Comparison of ENCODE assay signal across 16 mouse cellular contexts in the genomic region with DNA sequence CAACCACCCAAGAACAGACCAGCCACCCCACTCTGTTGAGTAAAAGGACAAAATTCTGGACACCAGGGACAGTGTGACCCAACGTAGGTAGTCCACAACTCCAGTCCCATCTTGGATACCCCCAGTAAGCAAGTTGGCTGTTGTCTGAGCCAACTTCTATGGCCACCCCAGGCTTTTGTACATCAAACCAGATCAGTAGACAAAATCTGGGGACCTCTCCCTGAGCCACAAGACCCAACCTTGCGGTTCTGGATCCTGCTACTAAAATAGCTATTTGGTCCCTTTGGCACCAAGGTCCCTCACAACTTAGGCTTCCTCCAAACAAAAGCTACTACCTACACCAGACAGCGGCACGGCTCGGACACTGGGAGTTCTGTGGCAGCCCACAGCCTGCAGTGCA. TPM values are rescaled to one million over a fixed set of nuclear protein-coding genes. Genes with fewer than 3 reads are reported as not detected.
A peak's percentile ranks its signal among the peaks of the same experiment; 100 is the strongest.
DNase-seq lines count a peak whose midpoint lies in the region; ATAC-seq and TF ChIP-seq lines count a peak whose summit lies in the region.
"Had no signal": no experiment of that assay in that cellular context is flagged by ENCODE, and none has a peak within 500 bp of the region (broad histone marks: within the 10 kb centered on the region; RNA-seq: fewer than 3 reads in every experiment).

No protein-coding gene starts in this region.

- ATAC-seq in embryonic facial prominence, embryonic 14.5 days (ENCODE audit: low read depth): no peak
- ATAC-seq in limb, embryonic 15.5 days (ENCODE audit: insufficient number of reproducible peaks, low FRiP score, low TSS enrichment, low read depth): no peak
- no peak for ATAC-seq in cerebellum, adult (ENCODE audit: insufficient number of reproducible peaks, low FRiP score, low TSS enrichment)
- ATAC-seq: forebrain, embryonic 16.5 days had no signal

- peaks cover 36% of the 10 kb centered on the region for H3K4me1 ChIP-seq in embryonic facial prominence, embryonic 14.5 days (ENCODE audit: control insufficient read depth, insufficient read depth, low read length)
- peaks cover 78% of the 10 kb centered on the region for H3K4me1 ChIP-seq in limb, embryonic 15.5 days
- H3K4me1 ChIP-seq: liver, embryonic 15.5 days had no signal

- H3K36me3 ChIP-seq in C2C12 (ENCODE audit: control insufficient read depth, insufficient read depth): no peaks in the 10 kb centered on the region
- H3K36me3 ChIP-seq in embryonic facial prominence, embryonic 14.5 days (ENCODE audit: control insufficient read depth, insufficient read depth, low read length): no peaks in the 10 kb centered on the region
- no peaks in the 10 kb centered on the region for H3K36me3 ChIP-seq in limb, embryonic 15.5 days
- H3K36me3 ChIP-seq: embryonic facial prominence, embryonic 12.5 days; kidney, embryonic 15.5 days; liver, embryonic 15.5 days had no signal

- peak overlapping the region; percentile 7; the same call in 1 of the 2 replicates for H3K4me2 ChIP-seq in embryonic facial prominence, embryonic 14.5 days (ENCODE audit: low read depth, low read length)
- H3K4me2 ChIP-seq in limb, embryonic 15.5 days: peak overlapping the region; percentile 30
- H3K4me2 ChIP-seq: embryonic facial prominence, embryonic 12.5 days; hindbrain, embryonic 14.5 days; liver, embryonic 15.5 days had no signal

- H3K9ac ChIP-seq in embryonic facial prominence, embryonic 14.5 days (ENCODE audit: low read depth, low read length): no peak overlapping the region; the same call in 1 of the 2 replicates
- H3K9ac ChIP-seq in limb, embryonic 15.5 days: no peak overlapping the region
- H3K9ac ChIP-seq: hindbrain, embryonic 14.5 days; kidney, embryonic 15.5 days; liver, embryonic 15.5 days had no signal

- TF ChIP-seq CTCF in C2C12 (IDR thresholded peaks at IDR 0.05; ENCODE audit: control insufficient read depth, insufficient read depth, insufficient read length): no peak

- H3K27me3 ChIP-seq in C2C12 (ENCODE audit: control insufficient read depth, insufficient read depth, insufficient read length): no peaks in the 10 kb centered on the region
- H3K27me3 ChIP-seq in embryonic facial prominence, embryonic 14.5 days (replicated peaks; ENCODE audit: control insufficient read depth, insufficient read depth, low read length): no peaks in the 10 kb centered on the region
- 0 out of 2 replicates have a peak, but pooled peaks cover 2% of the 10 kb centered on the region for H3K27me3 ChIP-seq in limb, embryonic 15.5 days

- peaks cover 52% of the 10 kb centered on the region for H3K79me2 ChIP-seq in C2C12 (ENCODE audit: control insufficient read depth, insufficient read depth)

- peak; percentile 90 for DNase-seq in heart, adult 11 months
- no peak for DNase-seq in heart, adult 8-10 months (ENCODE audit: low spot score)
- no peak for DNase-seq in embryonic facial prominence, embryonic 14.5 days (ENCODE audit: low spot score)
- DNase-seq in cerebellum, adult 9-11 months: no peak
- DNase-seq in kidney, adult 18-20 months: no peak
- DNase-seq: cerebellum, adult 9-10 months; gastrocnemius, postnatal 10 days had no signal

- peak overlapping the region; percentile 41 for H3K4me3 ChIP-seq in C2C12 (ENCODE audit: insufficient read depth, poor library complexity, severe bottlenecking)
- H3K4me3 ChIP-seq in embryonic facial prominence, embryonic 14.5 days (ENCODE audit: low read depth, low read length): no peak overlapping the region
- peak overlapping the region; percentile 13 for H3K4me3 ChIP-seq in limb, embryonic 15.5 days
- H3K4me3 ChIP-seq: embryonic facial prominence, embryonic 12.5 days; kidney, embryonic 15.5 days; liver, embryonic 15.5 days had no signal

- whole genome bisulfite sequencing in embryonic facial prominence, embryonic 14.5 days: 81% methylated on average over 5 of the region's 5 CpGs
- WGBS in limb, embryonic 15.5 days: 85% methylated on average over 5 of the region's 5 CpGs

- no peaks in the 10 kb centered on the region for H3K9me3 ChIP-seq in embryonic facial prominence, embryonic 14.5 days (ENCODE audit: control insufficient read depth, low read length)
- H3K9me3 ChIP-seq in limb, embryonic 15.5 days: no peaks in the 10 kb centered on the region
- H3K9me3 ChIP-seq: embryonic facial prominence, embryonic 12.5 days; kidney, embryonic 15.5 days; liver, embryonic 15.5 days had no signal

- H3K27ac ChIP-seq in embryonic facial prominence, embryonic 14.5 days (replicated peaks; ENCODE audit: low read depth, low read length): no peak overlapping the region
- H3K27ac ChIP-seq in limb, embryonic 15.5 days: peak overlapping the region; percentile 62
- H3K27ac ChIP-seq: embryonic facial prominence, embryonic 12.5 days; hindbrain, embryonic 14.5 days; liver, embryonic 15.5 days had no signal

- H3ac ChIP-seq in C2C12 (ENCODE audit: control insufficient read depth, insufficient read length, low read depth): peak overlapping the region; percentile 85

- H3K79me3 ChIP-seq in C2C12 (ENCODE audit: low read depth): peaks cover 12% of the 10 kb centered on the region

TF ChIP-seq in C2C12, 6 proteins besides CTCF, POLR2A, EP300 and RAD21:
- TF ChIP-seq MYOD1 (IDR thresholded peaks at IDR 0.05; ENCODE audit: control insufficient read depth, insufficient read length, low read depth) (no peak), FOSL1 (IDR thresholded peaks at IDR 0.05; ENCODE audit: insufficient read depth, low read length, poor library complexity, severe bottlenecking) (no peak), MAX (IDR thresholded peaks at IDR 0.05) (no peak), CEBPB (IDR thresholded peaks at IDR 0.05; ENCODE audit: low read depth) (no peak)
TF ChIP-seq in C2C12: peak in this region for 0.

RNA-seq across cellular contexts. Expression of gene Ahnak2, which starts 7.5 kb away (rescaled TPM):
- total RNA-seq in heart, adult 8-10 months (2022): 10 to 100 TPM; 19.3 to 24.6 (median 20.6) TPM
- 15.8 TPM for polyA plus RNA-seq in C2C12 (2012; fragmentation: generic; extraction: Trizol)
- 5.9 and 8.3 TPM in 2 replicates for polyA plus RNA-seq in embryonic facial prominence, embryonic 14.5 days (2014; fragmentation: Nextera tagmentation; extraction: Ambion mirVana)
- polyA plus RNA-seq in limb, embryonic 15.5 days (2015; fragmentation: Nextera tagmentation; extraction: Ambion mirVana): 9.4 and 9.8 TPM in 2 replicates
- total RNA-seq: megakaryocyte-erythroid progenitor cell, adult 5-6 weeks had no signal

RNA-seq across cellular contexts. Expression of gene Clba1, which starts 13.7 kb away (rescaled TPM):
- total RNA-seq in heart, adult 8-10 months (2022): 1 to 10 TPM; 1.8 to 4.3 (median 2.4) TPM
- 25.2 TPM for polyA plus RNA-seq in C2C12 (2012; fragmentation: generic; extraction: Trizol)
- polyA plus RNA-seq in embryonic facial prominence, embryonic 14.5 days (2014; fragmentation: Nextera tagmentation; extraction: Ambion mirVana): 6.6 and 7.1 TPM in 2 replicates
- 5.9 and 6.4 TPM in 2 replicates for polyA plus RNA-seq in limb, embryonic 15.5 days (2015; fragmentation: Nextera tagmentation; extraction: Ambion mirVana)

RNA-seq across cellular contexts. Expression of gene Cdca4, which starts 34.2 kb away (rescaled TPM):
- 1 to 10 TPM; 5.6 to 6.5 (median 6.2) TPM for total RNA-seq in heart, adult 8-10 months (2022)
- polyA plus RNA-seq in C2C12 (2012; fragmentation: generic; extraction: Trizol): 61.9 TPM
- 86.2 and 105 TPM in 2 replicates for polyA plus RNA-seq in embryonic facial prominence, embryonic 14.5 days (2014; fragmentation: Nextera tagmentation; extraction: Ambion mirVana)
- 105 TPM in 2 replicates for polyA plus RNA-seq in limb, embryonic 15.5 days (2015; fragmentation: Nextera tagmentation; extraction: Ambion mirVana)

RNA-seq across cellular contexts. Expression of gene Pld4, which starts 34.5 kb away (rescaled TPM):
- 1 to 10 TPM; 3.4 to 8.1 (median 4.3) TPM for total RNA-seq in heart, adult 8-10 months (2022)
- not detected for polyA plus RNA-seq in C2C12 (2012; fragmentation: generic; extraction: Trizol)
- polyA plus RNA-seq in embryonic facial prominence, embryonic 14.5 days (2014; fragmentation: Nextera tagmentation; extraction: Ambion mirVana): 12.8 and 13.0 TPM in 2 replicates
- 13.1 and 14.5 TPM in 2 replicates for polyA plus RNA-seq in limb, embryonic 15.5 days (2015; fragmentation: Nextera tagmentation; extraction: Ambion mirVana)
